Mouse (Mus musculus): ENCODE data around the gene Fbxo27.

GRCm38 (mm10) chr7:28647016-28647415 is 45.6 kb upstream of the Fbxo27 start:
- no peak for TF ChIP-seq CTCF (IDR thresholded peaks at IDR 0.05; ENCODE audit: extremely low read depth, insufficient read depth, insufficient read length, insufficient replicate concordance)
- no peak for TF ChIP-seq POLR2A (IDR thresholded peaks at IDR 0.05; ENCODE audit: low read depth, low read length)

All from spleen, adult 2 months (tissue).